Mouse (Mus musculus) forebrain, embryonic 16.5 days (tissue): ENCODE data around the gene Rbfox1. TPM values are rescaled to one million over a fixed set of nuclear protein-coding genes. Genes with fewer than 3 reads are reported as not detected.
A peak's percentile ranks its signal among the peaks of the same experiment; 100 is the strongest.

ENCODE experiments used
- ATAC-seq: fragments of 200-750 bp; cut with Nextera tagmentation; 2 replicates; pipeline ENCODE4 v1.8.0; 2017; ENCODE audit warnings: mild to moderate bottlenecking, moderate library complexity
- H3K27ac ChIP-seq: fragments of 300-500 bp; sonication (generic); 2 replicates; pipeline ENCODE4 v1.5.1; 2014; ENCODE audit warnings: low read length, control low read depth
- H3K27me3 ChIP-seq: fragments of 300-500 bp; sonication (generic); replicated peaks from 2 replicates; pipeline ENCODE4 v1.6.1; 2014; ENCODE audit warnings: low read length; ENCODE audit not compliant: control insufficient read depth, insufficient read depth
- H3K36me3 ChIP-seq: fragments of 300-500 bp; sonication (generic); 2 replicates; pipeline ENCODE4 v1.6.1; 2014; ENCODE audit not compliant: control insufficient read depth, insufficient read depth
- H3K4me1 ChIP-seq: fragments of 300-500 bp; sonication (generic); replicated peaks from 2 replicates; pipeline ENCODE4 v1.6.1; 2014; ENCODE audit warnings: low read length; ENCODE audit not compliant: control insufficient read depth, insufficient read depth
- H3K4me2 ChIP-seq: fragments of 300-500 bp; sonication (generic); 2 replicates; pipeline ENCODE4 v1.6.1; 2014; ENCODE audit warnings: mild to moderate bottlenecking, low read length, control low read depth
- H3K4me3 ChIP-seq: fragments of 300-500 bp; sonication (generic); replicated peaks from 2 replicates; pipeline ENCODE4 v1.5.1; 2014; ENCODE audit warnings: mild to moderate bottlenecking, low read length, control low read depth
- H3K9ac ChIP-seq: fragments of 300-500 bp; sonication (generic); replicated peaks from 2 replicates; pipeline ENCODE4 v1.6.1; 2014; ENCODE audit warnings: low read depth, low read length, control low read depth
- H3K9me3 ChIP-seq: fragments of 300-500 bp; sonication (generic); 2 replicates; pipeline ENCODE4 v1.6.1; 2016; ENCODE audit warnings: low read length; ENCODE audit not compliant: control insufficient read depth
- WGBS: fragments of 180-500 bp; shearing (Covaris S2); extraction: QIAGEN DNeasy Blood & Tissue Kit; methylation state at CpG from one replicate; pipeline ENCODE4 v1.1.7; 2014; 5-methylcytosine and 5-hydroxymethylcytosine counted together
- polyA plus RNA-seq: library from polyadenylated mRNA; unstranded; fragments of >200 nt; fragmentation: Nextera tagmentation; extraction: Ambion mirVana; gene quantifications from 2 replicates; pipeline ENCODE4 v1.2.1, GENCODE M21; 2015

Gene Rbfox1
- polyA plus RNA-seq, 1 experiment from 2014 or later = 210 TPM

GRCm38 (mm10) chr16:6646941-6647340, 761.8 kb downstream of the Rbfox1 start:
- H3K36me3 ChIP-seq = no peaks in the 10 kb centered on the region
- H3K9me3 ChIP-seq = no peaks in the 10 kb centered on the region
- H3K4me2 ChIP-seq = no peak overlapping the region
- 14% methylated on average over 5 of the region's 5 CpGs for WGBS
- H3K27ac ChIP-seq = peak overlapping the region; percentile 59
- no peak overlapping the region for H3K9ac ChIP-seq
- H3K27me3 ChIP-seq = no peaks in the 10 kb centered on the region
- no peak overlapping the region for H3K4me3 ChIP-seq
- peaks cover 7% of the 10 kb centered on the region for H3K4me1 ChIP-seq
- ATAC-seq = peak; percentile 83

DNA sequence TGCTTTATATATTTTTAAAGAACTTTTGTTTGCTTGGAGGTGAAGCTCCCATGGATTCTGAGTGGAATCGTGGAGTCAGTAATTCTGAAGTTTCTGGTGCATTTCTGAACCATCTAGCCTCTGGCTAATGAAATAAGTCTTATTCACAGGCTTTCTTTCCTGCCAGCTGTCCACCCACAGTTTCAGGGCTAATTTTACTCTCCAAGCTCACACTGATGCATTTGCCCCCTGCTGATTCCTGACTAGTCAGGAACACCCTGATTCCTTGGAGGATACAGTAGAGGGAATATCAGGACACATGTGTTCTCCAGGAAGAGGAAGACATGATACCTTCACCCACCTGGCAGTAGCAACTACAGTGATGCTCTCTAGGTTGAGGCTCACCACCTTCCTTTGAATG, 763.6 kb downstream of the Rbfox1 start:
- no peaks in the 10 kb centered on the region for H3K27me3 ChIP-seq
- H3K36me3 ChIP-seq = no peaks in the 10 kb centered on the region
- no peak overlapping the region for H3K4me2 ChIP-seq
- H3K9me3 ChIP-seq = no peaks in the 10 kb centered on the region
- H3K4me3 ChIP-seq = no peak overlapping the region
- H3K9ac ChIP-seq = no peak overlapping the region
- 74% methylated on average over 1 of the region's 1 CpGs for WGBS
- H3K4me1 ChIP-seq = peaks cover 7% of the 10 kb centered on the region
- H3K27ac ChIP-seq = no peak overlapping the region
- no peak for ATAC-seq

DNA sequence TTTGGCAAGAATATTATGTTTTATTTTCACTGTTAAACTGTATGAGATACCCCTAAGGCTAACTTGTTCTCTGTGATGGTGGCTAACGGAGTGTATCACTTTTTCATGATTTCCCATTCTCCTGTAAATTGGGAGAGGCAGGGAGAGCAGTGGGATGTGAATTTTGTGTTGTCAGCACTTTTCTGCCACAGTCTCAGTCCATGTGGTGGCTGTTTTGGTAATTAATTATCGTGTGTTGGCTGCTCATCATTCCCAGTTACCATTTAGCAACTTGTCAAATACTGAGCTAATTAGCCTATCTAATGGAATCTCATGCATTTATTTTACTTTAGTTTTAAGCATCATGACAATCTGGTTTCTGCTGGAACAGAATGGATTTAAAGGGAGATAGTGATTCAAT, 773.4 kb downstream of the Rbfox1 start:
- H3K4me2 ChIP-seq = no peak overlapping the region
- H3K9me3 ChIP-seq = peaks cover 11% of the 10 kb centered on the region
- no peaks in the 10 kb centered on the region for H3K27me3 ChIP-seq
- no peak overlapping the region for H3K4me3 ChIP-seq
- peak; percentile 66 for ATAC-seq
- H3K4me1 ChIP-seq = no peaks in the 10 kb centered on the region
- no peaks in the 10 kb centered on the region for H3K36me3 ChIP-seq
- no peak overlapping the region for H3K9ac ChIP-seq
- WGBS = 43% methylated on average over 2 of the region's 2 CpGs
- H3K27ac ChIP-seq = no peak overlapping the region

DNA sequence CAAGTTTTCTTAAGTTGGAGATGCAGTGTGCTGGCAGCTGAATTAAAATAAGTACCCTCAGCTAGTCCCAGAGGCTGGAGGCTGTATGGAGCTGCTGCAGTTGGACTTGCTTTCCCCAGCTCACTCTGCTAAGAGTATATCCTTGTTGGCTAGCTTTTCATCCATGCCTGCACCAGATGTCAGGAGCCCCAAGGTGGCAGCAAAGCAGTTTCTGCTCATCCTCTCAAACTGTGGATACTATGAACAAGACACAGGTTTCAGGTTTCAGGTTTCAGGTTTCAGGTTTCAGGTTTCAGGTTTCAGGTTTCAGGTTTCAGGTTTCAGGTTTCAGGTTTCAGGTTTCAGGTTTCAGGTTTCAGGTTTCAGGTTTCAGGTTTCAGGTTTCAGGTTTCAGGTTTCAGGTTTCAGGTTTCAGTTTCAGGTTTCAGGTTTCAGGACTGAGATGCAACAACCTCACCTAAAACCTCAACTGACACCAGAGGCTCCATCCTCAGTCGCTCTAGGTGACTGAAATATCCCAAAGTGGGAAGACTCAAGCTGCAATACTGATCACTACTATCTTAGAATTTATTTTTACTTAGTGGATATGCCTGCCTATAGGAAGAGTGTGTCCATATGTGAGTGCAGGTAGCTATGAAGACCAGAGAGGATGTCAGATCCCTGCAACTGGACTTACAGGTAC, 801.1 kb downstream of the Rbfox1 start:
- Histone ChIP-seq H3K27ac (no peak overlapping the region), H3K36me3 (no peaks in the 10 kb centered on the region), H3K4me2 (no peak overlapping the region), H3K4me1 (no peaks in the 10 kb centered on the region), H3K9me3 (no peaks in the 10 kb centered on the region), H3K4me3 (no peak overlapping the region), H3K9ac (no peak overlapping the region), H3K27me3 (no peaks in the 10 kb centered on the region)
- no peak for ATAC-seq
- WGBS = 87% methylated on average over 1 of the region's 1 CpGs

GRCm38 (mm10) chr16:6704847-6705246, 819.7 kb downstream of the Rbfox1 start:
- no peaks in the 10 kb centered on the region for H3K9me3 ChIP-seq
- H3K27ac ChIP-seq = no peak overlapping the region
- no peaks in the 10 kb centered on the region for H3K36me3 ChIP-seq
- H3K9ac ChIP-seq = no peak overlapping the region
- 57% methylated on average over 5 of the region's 5 CpGs for WGBS
- peak; percentile 57 for ATAC-seq
- H3K27me3 ChIP-seq = no peaks in the 10 kb centered on the region
- H3K4me1 ChIP-seq = no peaks in the 10 kb centered on the region
- no peak overlapping the region for H3K4me2 ChIP-seq
- H3K4me3 ChIP-seq = no peak overlapping the region

- H3K4me3 ChIP-seq = no peak overlapping the region
- H3K27ac ChIP-seq = no peak overlapping the region
- H3K4me1 ChIP-seq = peaks cover 6% of the 10 kb centered on the region
- no peak for ATAC-seq
- no peak overlapping the region for H3K9ac ChIP-seq
- 97% methylated on average over 1 of the region's 1 CpGs for WGBS
- no peaks in the 10 kb centered on the region for H3K27me3 ChIP-seq
- no peaks in the 10 kb centered on the region for H3K9me3 ChIP-seq
- H3K36me3 ChIP-seq = no peaks in the 10 kb centered on the region
- no peak overlapping the region for H3K4me2 ChIP-seq
Observed at GRCm38 (mm10) chr16:6712341-6712740, 827.2 kb downstream of the Rbfox1 start.

DNA sequence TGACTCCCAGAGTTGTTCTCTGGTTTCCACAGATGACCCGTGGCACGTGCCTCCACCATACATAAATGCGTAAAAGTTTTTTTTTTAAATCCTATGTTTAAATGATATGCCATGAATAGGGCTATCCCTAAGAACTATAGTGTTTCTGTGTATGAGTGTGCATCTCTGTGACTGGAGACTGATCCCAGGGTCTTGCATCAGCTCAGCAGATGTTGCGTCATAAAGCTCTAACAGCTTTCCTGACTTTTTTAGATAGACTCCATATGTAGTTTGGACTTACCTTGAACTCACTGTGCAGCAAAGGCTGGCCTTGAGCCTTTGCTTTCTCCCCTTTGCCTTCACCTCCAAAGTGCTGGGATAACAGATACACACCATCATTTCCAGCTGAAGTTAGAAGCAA, 830.1 kb downstream of the Rbfox1 start:
- Histone ChIP-seq H3K9me3 (no peaks in the 10 kb centered on the region), H3K4me2 (no peak overlapping the region), H3K27me3 (no peaks in the 10 kb centered on the region), H3K4me1 (peaks cover 6% of the 10 kb centered on the region), H3K9ac (no peak overlapping the region), H3K27ac (no peak overlapping the region), H3K4me3 (no peak overlapping the region), H3K36me3 (no peaks in the 10 kb centered on the region)
- 95% methylated on average over 4 of the region's 4 CpGs for WGBS
- no peak for ATAC-seq

- H3K36me3 ChIP-seq = no peaks in the 10 kb centered on the region
- H3K9ac ChIP-seq = no peak overlapping the region
- H3K9me3 ChIP-seq = no peaks in the 10 kb centered on the region
- no peak overlapping the region for H3K27ac ChIP-seq
- no peak overlapping the region for H3K4me2 ChIP-seq
- H3K27me3 ChIP-seq = no peaks in the 10 kb centered on the region
- ATAC-seq = peak; percentile 91
- 48% methylated on average over 9 of the region's 9 CpGs for WGBS
- peaks cover 6% of the 10 kb centered on the region for H3K4me1 ChIP-seq
- no peak overlapping the region for H3K4me3 ChIP-seq
Observed at GRCm38 (mm10) chr16:6716214-6716911, 831.2 kb downstream of the Rbfox1 start.

- H3K27me3 ChIP-seq = no peaks in the 10 kb centered on the region
- WGBS = 80% methylated on average over 8 of the region's 8 CpGs
- H3K4me2 ChIP-seq = no peak overlapping the region
- no peaks in the 10 kb centered on the region for H3K36me3 ChIP-seq
- H3K27ac ChIP-seq = no peak overlapping the region
- H3K9ac ChIP-seq = no peak overlapping the region
- H3K9me3 ChIP-seq = no peaks in the 10 kb centered on the region
- no peak overlapping the region for H3K4me3 ChIP-seq
- H3K4me1 ChIP-seq = peaks cover 6% of the 10 kb centered on the region
- ATAC-seq = no peak
Observed at GRCm38 (mm10) chr16:6719027-6719426, 833.9 kb downstream of the Rbfox1 start.
